Mouse (Mus musculus) lung, postnatal 0 days (tissue): ENCODE results near the gene Rgs6.

Source experiments
- CTCF ChIP-seq: IDR thresholded peaks from 2 replicates; pipeline ENCODE4 v1.5.1; 2016; ENCODE audit warnings: antibody characterized with exemption, mild to moderate bottlenecking
- EP300 ChIP-seq: IDR thresholded peaks from 2 replicates; pipeline ENCODE4 v1.6.1; 2016; ENCODE audit warnings: antibody characterized with exemption, mild to moderate bottlenecking, control low read depth

DNA sequence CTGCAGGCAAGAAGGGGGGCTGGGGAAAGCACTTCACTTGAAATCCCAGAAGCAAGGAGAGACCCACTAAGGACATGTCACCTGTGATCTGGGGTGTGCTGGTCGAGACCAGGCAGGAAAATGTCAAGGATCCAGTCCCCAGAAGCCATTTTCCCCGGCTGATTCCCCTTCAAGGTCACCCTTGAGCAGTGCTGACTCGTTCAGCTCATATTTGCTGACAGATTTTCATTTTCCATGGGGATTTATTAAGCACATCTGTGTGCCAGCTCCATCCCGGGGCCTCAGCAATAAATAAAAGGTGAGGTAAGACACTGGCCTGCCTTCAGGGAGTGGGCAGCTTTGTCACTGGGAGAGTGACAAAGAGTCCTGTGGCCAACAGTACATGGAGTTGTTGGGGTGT is 87.0 kb downstream of the Rgs6 start:
- TF ChIP-seq CTCF (no peak), EP300 (no peak)
